Mouse (Mus musculus) myocyte (in vitro differentiated cells): ENCODE measurements around the gene Ifna13. TPM values are rescaled to one million over a fixed set of nuclear protein-coding genes. Genes with fewer than 3 reads are reported as not detected.
A peak's percentile ranks its signal among the peaks of the same experiment; 100 is the strongest.

ENCODE experiments used
- H3K27me3 ChIP-seq: one replicate; pipeline ENCODE4 v1.6.1; 2011; ENCODE audit not compliant: control insufficient read depth, insufficient read depth, insufficient read length
- H3K36me3 ChIP-seq: one replicate; pipeline ENCODE4 v1.6.1; 2011; ENCODE audit not compliant: control insufficient read depth, insufficient read depth
- H3K4me2 ChIP-seq: one replicate; pipeline ENCODE4 v1.6.1; 2011; ENCODE audit warnings: low read depth, control low read depth
- H3K4me3 ChIP-seq: one replicate; pipeline ENCODE4 v1.5.1; 2011; ENCODE audit warnings: mild to moderate bottlenecking, control low read depth, moderate library complexity
- H3K79me2 ChIP-seq: one replicate; pipeline ENCODE4 v1.6.1; 2011; ENCODE audit not compliant: control insufficient read depth, insufficient read depth
- H3ac ChIP-seq: one replicate; pipeline ENCODE4 v1.6.1; 2011; ENCODE audit not compliant: control insufficient read depth, insufficient read length
- CEBPB ChIP-seq: IDR thresholded peaks from 2 replicates; pipeline ENCODE4 v1.6.1; 2011; ENCODE audit warnings: mild to moderate bottlenecking, moderate library complexity; ENCODE audit not compliant: poor library complexity, insufficient read depth, severe bottlenecking
- E2F4 ChIP-seq: IDR thresholded peaks from one replicate; pipeline ENCODE4 v1.6.1; 2011; ENCODE audit warnings: mild to moderate bottlenecking, control low read depth, moderate library complexity; ENCODE audit not compliant: insufficient read depth
- MAX ChIP-seq: IDR thresholded peaks from one replicate; pipeline ENCODE4 v1.6.1; 2011; ENCODE audit warnings: low read depth, mild to moderate bottlenecking, control low read depth
- MYOD1 ChIP-seq, 3 experiments: IDR thresholded peaks; one replicate each; pipeline ENCODE4 v1.6.1; 2011; ENCODE audit warnings: control low read depth in 2 of 3, low read depth in 2 of 3, mild to moderate bottlenecking in 2 of 3, moderate library complexity in 1 of 3; ENCODE audit not compliant: insufficient read length in 2 of 3, control insufficient read depth in 1 of 3
- MYOG ChIP-seq, 3 experiments: IDR thresholded peaks; one replicate each; pipeline ENCODE4 v1.6.1; 2011; ENCODE audit warnings: control low read depth in 2 of 3, low read depth in 2 of 3, mild to moderate bottlenecking in 2 of 3; ENCODE audit not compliant: insufficient read length in 2 of 3, control insufficient read depth in 1 of 3, insufficient read depth in 1 of 3
- POLR2A ChIP-seq: IDR thresholded peaks from one replicate; pipeline ENCODE4 v1.6.1; 2011; ENCODE audit warnings: low read depth, mild to moderate bottlenecking, control low read depth, moderate library complexity; ENCODE audit not compliant: insufficient read length
- POLR2AphosphoS2 ChIP-seq: IDR thresholded peaks from one replicate; pipeline ENCODE4 v1.6.1; 2011; ENCODE audit warnings: low read depth, control low read depth; ENCODE audit not compliant: insufficient read length
- REST ChIP-seq: IDR thresholded peaks from one replicate; pipeline ENCODE4 v1.6.1; 2011; ENCODE audit warnings: mild to moderate bottlenecking, control low read depth, moderate library complexity; ENCODE audit not compliant: insufficient read depth, insufficient read length
- SRF ChIP-seq: IDR thresholded peaks from one replicate; pipeline ENCODE4 v1.6.1; 2011; ENCODE audit warnings: low read depth; ENCODE audit not compliant: control insufficient read depth, insufficient read length
- TCF12 ChIP-seq: IDR thresholded peaks from one replicate; pipeline ENCODE4 v1.6.1; 2011; ENCODE audit warnings: mild to moderate bottlenecking, control low read depth; ENCODE audit not compliant: poor library complexity, insufficient read depth, severe bottlenecking
- TCF3 ChIP-seq: IDR thresholded peaks from one replicate; pipeline ENCODE4 v1.6.1; 2011; ENCODE audit warnings: low read depth, control low read depth; ENCODE audit not compliant: insufficient read length
- USF1 ChIP-seq: IDR thresholded peaks from one replicate; pipeline ENCODE4 v1.6.1; 2011; ENCODE audit warnings: low read depth, mild to moderate bottlenecking, control low read depth, moderate library complexity
- polyA plus RNA-seq: library from polyadenylated mRNA; unstranded; fragments of >200 nt; fragmentation: generic; extraction: Trizol; gene quantifications from one replicate; pipeline ENCODE4 v1.2.1, GENCODE M21; 2012; ENCODE audit warnings: missing spikeins

Gene Ifna13
- polyA plus RNA-seq, 1 experiment = not detected

DNA sequence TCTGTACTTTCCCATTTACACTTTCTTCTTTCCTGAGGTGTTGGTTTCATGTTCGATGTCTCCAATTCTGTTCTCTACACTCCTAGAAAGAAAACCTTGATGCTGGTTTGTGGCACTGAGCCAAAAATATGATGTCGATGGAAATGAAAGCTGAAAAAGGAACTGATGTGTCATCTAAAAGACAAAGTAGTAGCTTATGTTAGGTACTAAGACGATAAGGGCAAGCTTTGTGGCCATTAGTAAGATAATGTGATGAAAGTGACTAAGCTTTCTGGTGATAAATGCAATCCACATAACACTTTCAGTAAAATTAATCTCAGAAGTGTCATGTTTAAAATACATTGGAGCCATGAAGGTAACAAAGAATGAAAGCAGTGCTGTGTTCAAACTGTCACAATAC is 37.1 kb upstream of the Ifna13 start:
- Histone ChIP-seq H3K4me3 (no peak overlapping the region), H3K27me3 (no peaks in the 10 kb centered on the region)

DNA sequence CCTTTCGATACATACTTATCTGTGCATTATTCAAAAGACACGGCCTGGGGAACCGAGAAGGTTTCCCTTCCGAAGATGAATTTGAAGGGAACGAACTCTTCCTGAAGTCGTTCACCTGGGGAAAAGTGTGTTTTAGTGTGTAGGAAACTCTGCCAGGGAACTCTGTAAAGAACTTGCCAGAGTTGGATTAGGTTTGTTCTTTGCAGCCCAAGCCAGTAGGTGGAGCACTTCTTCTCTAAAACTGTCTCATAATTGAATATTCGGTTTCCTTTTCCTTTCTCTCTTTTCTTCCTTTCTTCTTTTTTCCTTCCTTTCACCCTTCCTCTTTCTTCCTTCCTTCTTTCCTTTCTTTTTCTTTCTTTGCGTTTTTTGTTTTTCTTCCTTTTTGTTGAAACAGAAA is 36.1 kb upstream of the Ifna13 start:
- no peaks in the 10 kb centered on the region for H3K27me3 ChIP-seq

More for the DNA sequence above, 37.1 kb upstream of the Ifna13 start:
- no peaks in the 10 kb centered on the region for H3K36me3 ChIP-seq
- no peak overlapping the region for H3K4me2 ChIP-seq
- no peaks in the 10 kb centered on the region for H3K79me2 ChIP-seq
- TF ChIP-seq SRF (no peak), POLR2AphosphoS2 (no peak), USF1 (no peak), E2F4 (no peak), MAX (no peak), TCF12 (no peak), MYOD1 (IDR thresholded peaks at IDR 0.05; ENCODE audit: control insufficient read depth in 1 of 3, insufficient read length in 2 of 3, low read depth in 2 of 3) (no peak), REST (no peak), CEBPB (no peak), MYOG (IDR thresholded peaks at IDR 0.05; ENCODE audit: control insufficient read depth in 1 of 3, insufficient read depth in 1 of 3, insufficient read length in 2 of 3, low read depth in 2 of 3) (no peak), TCF3 (no peak), POLR2A (no peak)
- no peak overlapping the region for H3ac ChIP-seq

DNA sequence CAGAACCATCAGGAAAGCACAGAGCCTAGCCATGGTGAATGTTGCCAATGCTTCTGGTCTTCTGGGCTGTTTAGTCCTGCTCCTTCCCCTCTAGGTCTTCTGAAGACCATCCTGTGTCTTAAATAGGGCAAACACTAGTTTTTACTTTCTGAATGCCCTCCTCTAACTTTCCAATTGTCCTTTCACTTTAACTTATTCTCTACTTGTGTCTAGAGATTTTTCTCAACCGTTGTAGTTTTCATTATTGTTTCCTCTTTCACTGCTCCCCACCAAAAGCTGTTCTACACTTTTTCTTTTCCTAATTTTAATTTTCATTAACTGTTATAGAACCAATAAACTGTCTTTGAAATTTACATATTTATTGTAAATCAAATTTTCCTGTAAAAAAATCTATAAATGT is 32.6 kb upstream of the Ifna13 start, which contains the start of gene Ifna16:
Gene Ifna16 (minus strand): TSS at position 101 of the 400 bp plus-strand sequence.
- no peak within 1 kb of the TSS for H3K4me3 ChIP-seq
- H3K36me3 ChIP-seq = no peaks in the 10 kb centered on the region
- no peak within 1 kb of the TSS for H3ac ChIP-seq
- TF ChIP-seq CEBPB = no peak
- no peak for TF ChIP-seq TCF12
- TF ChIP-seq MYOD1 (IDR thresholded peaks at IDR 0.05; ENCODE audit: control insufficient read depth in 1 of 3, insufficient read length in 2 of 3, low read depth in 2 of 3) = no peak
- no peak for TF ChIP-seq POLR2AphosphoS2
- TF ChIP-seq E2F4 = no peak
- no peak for TF ChIP-seq TCF3
- no peak for TF ChIP-seq REST
- no peak for TF ChIP-seq USF1
- no peak for TF ChIP-seq SRF
- TF ChIP-seq MAX = no peak
- H3K27me3 ChIP-seq = no peaks in the 10 kb centered on the region
- H3K79me2 ChIP-seq = no peaks in the 10 kb centered on the region
- no peak within 1 kb of the TSS for H3K4me2 ChIP-seq

More for the DNA sequence above, 36.1 kb upstream of the Ifna13 start:
- TF ChIP-seq CEBPB (no peak), E2F4 (no peak), POLR2A (no peak)
- Histone ChIP-seq H3K36me3 (no peaks in the 10 kb centered on the region), H3K4me3 (no peak overlapping the region), H3ac (no peak overlapping the region), H3K4me2 (peak overlapping the region; percentile 49), H3K79me2 (no peaks in the 10 kb centered on the region)

DNA sequence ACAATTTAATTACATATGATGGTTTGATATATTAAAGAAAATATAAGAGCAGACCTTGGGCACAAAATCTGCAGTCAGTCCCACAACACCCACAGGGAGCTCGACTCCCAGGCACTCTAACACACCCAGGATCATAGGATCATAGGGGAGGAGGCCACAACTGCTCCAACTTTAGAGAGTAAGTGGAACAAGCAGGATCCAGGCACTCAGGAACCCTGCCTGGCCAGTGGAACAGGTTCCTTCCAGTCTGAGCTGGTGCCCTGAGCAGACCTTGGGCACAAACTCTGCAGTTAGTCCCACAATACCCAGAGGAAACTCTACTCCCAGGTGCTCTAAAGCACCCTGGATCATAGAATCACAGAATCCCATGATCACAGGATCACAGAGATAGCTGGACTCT is 11.2 kb upstream of the Ifna13 start:
- TF ChIP-seq MAX (no peak), TCF3 (no peak), POLR2AphosphoS2 (no peak), TCF12 (no peak), POLR2A (no peak), MYOG (IDR thresholded peaks at IDR 0.05; ENCODE audit: control insufficient read depth in 1 of 3, insufficient read depth in 1 of 3, insufficient read length in 2 of 3, low read depth in 2 of 3) (no peak), USF1 (no peak), SRF (no peak), REST (no peak), MYOD1 (IDR thresholded peaks at IDR 0.05; ENCODE audit: control insufficient read depth in 1 of 3, insufficient read length in 2 of 3, low read depth in 2 of 3) (no peak), CEBPB (no peak), E2F4 (no peak)
- no peak overlapping the region for H3K4me2 ChIP-seq
- H3K4me3 ChIP-seq = no peak overlapping the region
- H3K79me2 ChIP-seq = no peaks in the 10 kb centered on the region
- no peaks in the 10 kb centered on the region for H3K36me3 ChIP-seq
- H3ac ChIP-seq = no peak overlapping the region
- no peaks in the 10 kb centered on the region for H3K27me3 ChIP-seq

DNA sequence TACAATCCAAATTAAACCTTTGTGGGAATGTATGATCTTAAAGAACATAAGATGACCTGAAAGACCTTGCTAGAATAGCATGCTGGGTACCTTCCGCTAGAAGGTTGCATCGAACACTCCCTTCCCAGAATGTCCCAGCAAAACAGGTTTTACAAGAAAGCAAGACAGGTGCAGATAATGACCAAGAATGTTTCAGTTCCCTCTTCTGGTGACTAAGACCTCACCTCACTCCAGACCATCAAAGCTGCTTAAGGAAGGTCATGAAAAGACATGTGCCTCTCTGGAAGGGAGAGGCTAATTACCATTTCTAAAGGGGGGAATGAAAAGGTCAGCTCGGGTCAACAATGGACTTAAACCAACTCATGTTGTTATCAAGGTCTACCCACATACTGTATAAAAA is 9.4 kb upstream of the Ifna13 start:
- no peaks in the 10 kb centered on the region for H3K36me3 ChIP-seq
- H3K79me2 ChIP-seq = no peaks in the 10 kb centered on the region
- TF ChIP-seq POLR2AphosphoS2 (no peak), MAX (no peak), CEBPB (no peak), MYOD1 (IDR thresholded peaks at IDR 0.05; ENCODE audit: control insufficient read depth in 1 of 3, insufficient read length in 2 of 3, low read depth in 2 of 3) (no peak), MYOG (IDR thresholded peaks at IDR 0.05; ENCODE audit: control insufficient read depth in 1 of 3, insufficient read depth in 1 of 3, insufficient read length in 2 of 3, low read depth in 2 of 3) (no peak), TCF3 (no peak), REST (no peak), E2F4 (no peak), POLR2A (no peak), TCF12 (no peak), USF1 (no peak), SRF (no peak)
- no peaks in the 10 kb centered on the region for H3K27me3 ChIP-seq
- no peak overlapping the region for H3K4me2 ChIP-seq
- H3K4me3 ChIP-seq = no peak overlapping the region
- H3ac ChIP-seq = no peak overlapping the region
